Mouse (Mus musculus) cerebellum, adult 2 months (tissue): ENCODE data around the gene Gm5460. TPM values are rescaled to one million over a fixed set of nuclear protein-coding genes. Genes with fewer than 3 reads are reported as not detected.

Experiments used
- DNase-seq, 2 experiments: peaks; one replicate each; pipeline ENCODE4 v3.0.0; 2021
- H3K27ac ChIP-seq: fragments of 200-500 bp; 2 replicates; pipeline ENCODE4 v1.5.1; 2012; ENCODE audit warnings: low read length, control low read depth, inconsistent platforms; ENCODE audit not compliant: insufficient read depth
- H3K27me3 ChIP-seq: fragments of 200-500 bp; 2 replicates; pipeline ENCODE4 v1.6.1; 2012; ENCODE audit warnings: inconsistent platforms, mild to moderate bottlenecking, low read length, moderate library complexity; ENCODE audit not compliant: control insufficient read depth, insufficient read depth
- H3K4me1 ChIP-seq: fragments of 200-500 bp; 2 replicates; pipeline ENCODE4 v1.6.1; 2011; ENCODE audit warnings: low read length; ENCODE audit not compliant: control insufficient read depth, insufficient read depth
- H3K4me3 ChIP-seq: fragments of 200-500 bp; replicated peaks from 2 replicates; pipeline ENCODE3; 2011; ENCODE audit warnings: mild to moderate bottlenecking, low read depth, low read length, control low read depth; ENCODE audit not compliant: insufficient read depth
- CTCF ChIP-seq: fragments of 200-500 bp; IDR thresholded peaks from 2 replicates; pipeline ENCODE4 v1.5.1; 2011; ENCODE audit warnings: low read depth, mild to moderate bottlenecking, control low read depth, low read length, moderate library complexity, borderline replicate concordance; ENCODE audit not compliant: insufficient read depth
- POLR2A ChIP-seq: fragments of 200-500 bp; IDR thresholded peaks from 2 replicates; pipeline ENCODE4 v1.6.1; 2011; ENCODE audit warnings: low read length, control low read depth, borderline replicate concordance; ENCODE audit not compliant: insufficient read depth
- WGBS: fragments of 180-500 bp; shearing (Covaris S2); methylation state at CpG from one replicate; pipeline ENCODE4 v1.1.7; 2018; 5-methylcytosine and 5-hydroxymethylcytosine counted together
- polyA plus RNA-seq: library from polyadenylated mRNA; depleted of rRNA; stranded (reverse); fragments of >200 nt; gene quantifications from 2 replicates; pipeline ENCODE4 v1.2.3, GENCODE M21; 2012; rRNA removed

Gm5460 gene
- polyA plus RNA-seq, 1 experiment: not detected

DNA sequence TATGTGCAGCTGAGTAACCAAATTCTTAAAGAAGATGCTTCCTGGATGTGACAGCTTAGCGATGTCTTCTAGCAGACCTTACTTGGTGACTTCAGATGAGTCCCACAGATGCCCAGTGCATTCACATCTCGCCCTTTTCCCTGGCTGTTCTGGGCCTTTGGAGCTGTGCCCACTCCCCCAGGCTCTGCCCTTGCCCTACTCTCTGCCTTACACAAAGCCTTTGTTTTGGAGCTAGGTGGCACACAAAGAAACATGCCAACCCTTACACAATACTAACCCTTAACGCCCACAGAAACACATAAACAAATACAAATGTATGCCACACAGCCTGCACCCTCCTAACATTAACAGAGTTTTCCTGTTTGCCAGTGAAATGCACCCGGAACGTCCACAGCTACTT is 79.6 kb downstream of the Gm5460 start:
- no peak overlapping the region for H3K4me3 ChIP-seq
- no peaks in the 10 kb centered on the region for H3K4me1 ChIP-seq
- 65% methylated on average over 5 of the region's 5 CpGs for WGBS
- DNase-seq: no peak
- H3K27ac ChIP-seq: no peak overlapping the region
- H3K27me3 ChIP-seq: no peaks in the 10 kb centered on the region
- TF ChIP-seq POLR2A: no peak
- no peak for TF ChIP-seq CTCF

Other genes starting within 250 kb of the Gm5460 start
- gene Gdf10, start 93.2 kb upstream of the Gm5460 start, polyA plus RNA-seq: 39.3 and 59.5 TPM in 2 replicates
- 0.03 TPM in 1 of 2 replicates, not detected in the other for gene Gdf2, start 75.7 kb upstream of the Gm5460 start, polyA plus RNA-seq
- 0.05 TPM in 1 of 2 replicates, not detected in the other for gene Rbp3, start 62.8 kb upstream of the Gm5460 start, polyA plus RNA-seq
- gene Zfp488, start 38.0 kb upstream of the Gm5460 start, polyA plus RNA-seq: 2.1 and 2.3 TPM in 2 replicates
- not detected in 2 replicates for gene Gm30083, start 1.6 kb upstream of the Gm5460 start, polyA plus RNA-seq
- not detected in 2 replicates for gene Antxrl, start 35.9 kb downstream of the Gm5460 start, polyA plus RNA-seq
- gene Anxa8, start 69.2 kb downstream of the Gm5460 start, polyA plus RNA-seq: 0.18 and 0.49 TPM in 2 replicates
- gene A630023A22Rik, start 86.0 kb downstream of the Gm5460 start, polyA plus RNA-seq: not detected in 2 replicates
- 0.05 and 0.18 TPM in 2 replicates for gene Npy4r, start 135.7 kb downstream of the Gm5460 start, polyA plus RNA-seq
- gene Gprin2, start 184.9 kb downstream of the Gm5460 start, polyA plus RNA-seq: 1.5 and 1.6 TPM in 2 replicates
- gene Syt15, start 202.8 kb downstream of the Gm5460 start, polyA plus RNA-seq: 0.56 and 0.92 TPM in 2 replicates